Mouse (Mus musculus): Measurements from ENCODE around the gene Pfkfb3. TPM values are rescaled to one million over a fixed set of nuclear protein-coding genes. Genes with fewer than 3 reads are reported as not detected.

The Pfkfb3 gene
- polyA plus RNA-seq (2012; rRNA removed): 4.0 and 5.7 TPM in 2 replicates

GRCm38 (mm10) chr2:11553471-11554400, at the start of gene Pfkfb3:
Gene Pfkfb3, minus strand, starts transcription at chr2:11554077.

Other genes starting within 250 kb of the Pfkfb3 start
- gene Rbm17, start 50.1 kb upstream of the Pfkfb3 start, polyA plus RNA-seq (2012; rRNA removed): 22.1 and 34.1 TPM in 2 replicates
- not detected in 2 replicates for gene Gm17490, start 72.2 kb upstream of the Pfkfb3 start, polyA plus RNA-seq (2012; rRNA removed)
- gene Il2ra, start 88.7 kb upstream of the Pfkfb3 start, polyA plus RNA-seq (2012; rRNA removed): 0.13 and 0.17 TPM in 2 replicates
- gene Il15ra, start 151.2 kb upstream of the Pfkfb3 start, polyA plus RNA-seq (2012; rRNA removed): 15.0 and 31.4 TPM in 2 replicates
- 54.4 and 57.7 TPM in 2 replicates for gene Fbh1, start 223.5 kb upstream of the Pfkfb3 start, polyA plus RNA-seq (2012; rRNA removed)
- 56.2 and 60.8 TPM in 2 replicates for gene Ankrd16, start 223.8 kb upstream of the Pfkfb3 start, polyA plus RNA-seq (2012; rRNA removed)